Mouse (Mus musculus): ENCODE results near the gene Ltc4s.

Ltc4s gene

GRCm38 (mm10) chr11:50203302-50203827 is 35.1 kb downstream of the Ltc4s start:
- DNase-seq (ENCODE audit: extremely low spot score, low read depth, low spot score): no peak

- DNase-seq (ENCODE audit: extremely low spot score, low read depth, low spot score): no peak
Measured at GRCm38 (mm10) chr11:50201590-50201989, 36.8 kb downstream of the Ltc4s start.

- DNase-seq (ENCODE audit: extremely low spot score, low read depth, low spot score): no peak
Measured at GRCm38 (mm10) chr11:50200613-50201012, 37.8 kb downstream of the Ltc4s start.

- DNase-seq (ENCODE audit: extremely low spot score, low read depth, low spot score): no peak
Measured at GRCm38 (mm10) chr11:50198916-50199315, 39.5 kb downstream of the Ltc4s start.

- no peak for DNase-seq (ENCODE audit: extremely low spot score, low read depth, low spot score)
Measured at GRCm38 (mm10) chr11:50198219-50198846, 40.1 kb downstream of the Ltc4s start.

- no peak for DNase-seq (ENCODE audit: extremely low spot score, low read depth, low spot score)
Measured at GRCm38 (mm10) chr11:50197500-50197899, 40.9 kb downstream of the Ltc4s start.

- DNase-seq (ENCODE audit: extremely low spot score, low read depth, low spot score): no peak
Measured at GRCm38 (mm10) chr11:50194793-50195192, 43.6 kb downstream of the Ltc4s start.

- DNase-seq (ENCODE audit: extremely low spot score, low read depth, low spot score): no peak
Measured at GRCm38 (mm10) chr11:50194070-50194469, 44.3 kb downstream of the Ltc4s start.

- DNase-seq (ENCODE audit: extremely low spot score, low read depth, low spot score): no peak
Measured at GRCm38 (mm10) chr11:50192278-50192677, 46.1 kb downstream of the Ltc4s start.

GRCm38 (mm10) chr11:50190362-50190761 is 48.1 kb downstream of the Ltc4s start:
- no peak for DNase-seq (ENCODE audit: extremely low spot score, low read depth, low spot score)

- no peak for DNase-seq (ENCODE audit: extremely low spot score, low read depth, low spot score)
Measured at GRCm38 (mm10) chr11:50188682-50189081, 49.7 kb downstream of the Ltc4s start.

Measured in hindlimb bud, embryonic 11.5 days (tissue).